Mouse (Mus musculus): ENCODE measurements around the gene Gnai2. TPM values are rescaled to one million over a fixed set of nuclear protein-coding genes. Genes with fewer than 3 reads are reported as not detected.

Gnai2 gene
- polyA plus RNA-seq, 1 experiment = 752 TPM

GRCm38 (mm10) chr9:107650225-107650624, 15.1 kb upstream of the Gnai2 start:
- Histone ChIP-seq H3K36me3 (ENCODE audit: control insufficient read depth, insufficient read depth, low read length) (no peaks in the 10 kb centered on the region), H3K27ac (ENCODE audit: insufficient read depth, low read length) (no peak overlapping the region), H3K4me3 (ENCODE audit: extremely low read depth, insufficient read depth, insufficient read length) (no peak overlapping the region), H3K4me1 (ENCODE audit: control insufficient read depth, insufficient read depth, insufficient read length) (no peaks in the 10 kb centered on the region), H3K27me3 (ENCODE audit: control insufficient read depth, insufficient read depth, low read length) (no peaks in the 10 kb centered on the region)
- no peak for TF ChIP-seq CTCF (IDR thresholded peaks at IDR 0.05; ENCODE audit: extremely low read depth, insufficient read depth, insufficient read length, insufficient replicate concordance)
- no peak for TF ChIP-seq POLR2A (IDR thresholded peaks at IDR 0.05; ENCODE audit: low read depth, low read length)
- WGBS = 86% methylated on average over 7 of the region's 7 CpGs
- no peak for DNase-seq (ENCODE audit: low read depth in 1 of 2, low spot score in 2 of 2)

- no peaks in the 10 kb centered on the region for H3K36me3 ChIP-seq (ENCODE audit: control insufficient read depth, insufficient read depth, low read length)
- TF ChIP-seq CTCF (IDR thresholded peaks at IDR 0.05; ENCODE audit: extremely low read depth, insufficient read depth, insufficient read length, insufficient replicate concordance) (no peak), POLR2A (IDR thresholded peaks at IDR 0.05; ENCODE audit: low read depth, low read length) (no peak)
- no peak overlapping the region for H3K27ac ChIP-seq (ENCODE audit: insufficient read depth, low read length)
- no peaks in the 10 kb centered on the region for H3K27me3 ChIP-seq (ENCODE audit: control insufficient read depth, insufficient read depth, low read length)
- WGBS = 80% methylated on average over 3 of the region's 3 CpGs
- no peak for DNase-seq (ENCODE audit: low read depth in 1 of 2, low spot score in 2 of 2)
- no peaks in the 10 kb centered on the region; the same call in 1 of the 2 replicates for H3K4me1 ChIP-seq (ENCODE audit: control insufficient read depth, insufficient read depth, insufficient read length)
- no peak overlapping the region for H3K4me3 ChIP-seq (ENCODE audit: extremely low read depth, insufficient read depth, insufficient read length)
These were observed 13.6 kb upstream of the Gnai2 start for GRCm38 (mm10) chr9:107648767-107649166.

GRCm38 (mm10) chr9:107646975-107647374, 11.8 kb upstream of the Gnai2 start:
- Histone ChIP-seq H3K4me3 (ENCODE audit: extremely low read depth, insufficient read depth, insufficient read length) (no peak overlapping the region), H3K36me3 (ENCODE audit: control insufficient read depth, insufficient read depth, low read length) (no peaks in the 10 kb centered on the region), H3K27ac (ENCODE audit: insufficient read depth, low read length) (no peak overlapping the region), H3K27me3 (ENCODE audit: control insufficient read depth, insufficient read depth, low read length) (no peaks in the 10 kb centered on the region), H3K4me1 (ENCODE audit: control insufficient read depth, insufficient read depth, insufficient read length) (no peaks in the 10 kb centered on the region; the same call in 1 of the 2 replicates)
- 84% methylated on average over 6 of the region's 6 CpGs for WGBS
- DNase-seq (ENCODE audit: low read depth in 1 of 2, low spot score in 2 of 2) = no peak
- no peak for TF ChIP-seq CTCF (IDR thresholded peaks at IDR 0.05; ENCODE audit: extremely low read depth, insufficient read depth, insufficient read length, insufficient replicate concordance)
- no peak for TF ChIP-seq POLR2A (IDR thresholded peaks at IDR 0.05; ENCODE audit: low read depth, low read length)

GRCm38 (mm10) chr9:107645577-107645976, 10.4 kb upstream of the Gnai2 start:
- TF ChIP-seq POLR2A (IDR thresholded peaks at IDR 0.05; ENCODE audit: low read depth, low read length) (no peak), CTCF (IDR thresholded peaks at IDR 0.05; ENCODE audit: extremely low read depth, insufficient read depth, insufficient read length, insufficient replicate concordance) (peak; percentile 97)
- H3K27me3 ChIP-seq (ENCODE audit: control insufficient read depth, insufficient read depth, low read length) = no peaks in the 10 kb centered on the region
- peak; percentile 64 to 70 for DNase-seq (ENCODE audit: low read depth in 1 of 2, low spot score in 2 of 2)
- no peaks in the 10 kb centered on the region for H3K36me3 ChIP-seq (ENCODE audit: control insufficient read depth, insufficient read depth, low read length)
- no peak overlapping the region for H3K27ac ChIP-seq (ENCODE audit: insufficient read depth, low read length)
- WGBS = 19% methylated on average over 5 of the region's 5 CpGs
- no peak overlapping the region for H3K4me3 ChIP-seq (ENCODE audit: extremely low read depth, insufficient read depth, insufficient read length)
- peaks cover 11% of the 10 kb centered on the region; the same call in 1 of the 2 replicates for H3K4me1 ChIP-seq (ENCODE audit: control insufficient read depth, insufficient read depth, insufficient read length)

GRCm38 (mm10) chr9:107645153-107645510, 10.0 kb upstream of the Gnai2 start:
- no peak for DNase-seq (ENCODE audit: low read depth in 1 of 2, low spot score in 2 of 2)
- 35% methylated on average over 7 of the region's 7 CpGs for WGBS
- H3K36me3 ChIP-seq (ENCODE audit: control insufficient read depth, insufficient read depth, low read length) = no peaks in the 10 kb centered on the region
- peaks cover 14% of the 10 kb centered on the region; the same call in 1 of the 2 replicates for H3K4me1 ChIP-seq (ENCODE audit: control insufficient read depth, insufficient read depth, insufficient read length)
- no peaks in the 10 kb centered on the region for H3K27me3 ChIP-seq (ENCODE audit: control insufficient read depth, insufficient read depth, low read length)
- TF ChIP-seq POLR2A (IDR thresholded peaks at IDR 0.05; ENCODE audit: low read depth, low read length) (no peak), CTCF (IDR thresholded peaks at IDR 0.05; ENCODE audit: extremely low read depth, insufficient read depth, insufficient read length, insufficient replicate concordance) (no peak)
- no peak overlapping the region for H3K27ac ChIP-seq (ENCODE audit: insufficient read depth, low read length)
- H3K4me3 ChIP-seq (ENCODE audit: extremely low read depth, insufficient read depth, insufficient read length) = no peak overlapping the region

GRCm38 (mm10) chr9:107644495-107645152, 9.5 kb upstream of the Gnai2 start:
- H3K27ac ChIP-seq (ENCODE audit: insufficient read depth, low read length) = peak overlapping the region; percentile 48
- no peaks in the 10 kb centered on the region for H3K27me3 ChIP-seq (ENCODE audit: control insufficient read depth, insufficient read depth, low read length)
- peak; percentile 99 for TF ChIP-seq CTCF (IDR thresholded peaks at IDR 0.05; ENCODE audit: extremely low read depth, insufficient read depth, insufficient read length, insufficient replicate concordance)
- TF ChIP-seq POLR2A (IDR thresholded peaks at IDR 0.05; ENCODE audit: low read depth, low read length) = no peak; the same call in 1 of the 2 replicates
- H3K4me3 ChIP-seq (ENCODE audit: extremely low read depth, insufficient read depth, insufficient read length) = peak overlapping the region; percentile 59
- WGBS = 3% methylated on average over 35 of the region's 35 CpGs
- no peaks in the 10 kb centered on the region for H3K36me3 ChIP-seq (ENCODE audit: control insufficient read depth, insufficient read depth, low read length)
- peaks cover 18% of the 10 kb centered on the region; the same call in 1 of the 2 replicates for H3K4me1 ChIP-seq (ENCODE audit: control insufficient read depth, insufficient read depth, insufficient read length)
- DNase-seq (ENCODE audit: low read depth in 1 of 2, low spot score in 2 of 2) = peak; percentile 73 to 88

- no peaks in the 10 kb centered on the region for H3K27me3 ChIP-seq (ENCODE audit: control insufficient read depth, insufficient read depth, low read length)
- no peak for TF ChIP-seq CTCF (IDR thresholded peaks at IDR 0.05; ENCODE audit: extremely low read depth, insufficient read depth, insufficient read length, insufficient replicate concordance)
- no peak for TF ChIP-seq POLR2A (IDR thresholded peaks at IDR 0.05; ENCODE audit: low read depth, low read length)
- H3K4me3 ChIP-seq (ENCODE audit: extremely low read depth, insufficient read depth, insufficient read length) = no peak overlapping the region
- peaks cover 18% of the 10 kb centered on the region; the same call in 1 of the 2 replicates for H3K4me1 ChIP-seq (ENCODE audit: control insufficient read depth, insufficient read depth, insufficient read length)
- no peak overlapping the region for H3K27ac ChIP-seq (ENCODE audit: insufficient read depth, low read length)
- H3K36me3 ChIP-seq (ENCODE audit: control insufficient read depth, insufficient read depth, low read length) = no peaks in the 10 kb centered on the region
- WGBS = 85% methylated on average over 13 of the region's 13 CpGs
- no peak for DNase-seq (ENCODE audit: low read depth in 1 of 2, low spot score in 2 of 2)
These were observed 8.5 kb upstream of the Gnai2 start for GRCm38 (mm10) chr9:107643544-107644214.
